Mouse (Mus musculus): ENCODE data around the gene Ankmy1.

DNA sequence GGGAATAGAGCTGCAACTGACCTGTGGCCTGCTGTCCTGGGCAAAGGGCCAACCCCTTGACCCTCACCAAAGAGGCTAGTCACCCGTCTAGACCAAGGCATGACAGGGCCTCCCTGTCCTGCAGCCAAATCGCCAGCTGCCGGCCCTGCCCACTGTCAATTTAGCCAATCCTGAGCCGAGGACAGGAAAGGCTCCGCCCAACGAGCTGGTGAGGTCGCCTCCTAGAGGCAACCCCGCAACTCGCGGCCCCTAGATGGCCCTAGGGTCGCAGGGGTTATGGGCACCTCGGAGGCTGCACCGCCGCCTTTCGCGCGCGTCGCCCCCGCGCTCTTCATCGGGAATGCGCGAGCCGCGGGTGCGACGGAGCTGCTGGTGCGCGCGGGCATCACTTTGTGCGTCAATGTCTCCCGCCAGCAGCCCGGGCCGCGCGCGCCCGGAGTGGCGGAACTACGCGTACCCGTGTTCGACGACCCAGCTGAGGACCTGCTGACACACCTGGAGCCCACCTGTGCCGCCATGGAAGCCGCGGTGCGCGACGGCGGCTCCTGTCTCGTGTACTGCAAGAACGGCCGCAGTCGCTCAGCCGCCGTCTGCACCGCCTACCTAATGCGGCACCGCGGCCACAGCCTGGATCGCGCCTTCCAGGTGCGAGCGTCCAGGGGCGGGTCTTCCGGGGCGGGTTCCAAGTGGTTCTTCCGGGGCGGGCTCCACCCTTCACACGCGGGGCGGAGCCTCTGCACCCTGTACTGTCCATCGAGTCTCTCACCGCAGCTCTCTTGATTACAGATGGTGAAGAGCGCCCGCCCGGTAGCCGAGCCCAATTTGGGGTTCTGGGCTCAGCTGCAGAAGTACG lies 4.3 kb upstream of the Ankmy1 start, which contains the start of gene Dusp28:
- TF ChIP-seq CTCF (IDR thresholded peaks at IDR 0.05; ENCODE audit: control insufficient read depth, insufficient read depth, insufficient read length) (peak; percentile 55), MYOD1 (IDR thresholded peaks at IDR 0.05; ENCODE audit: control insufficient read depth, insufficient read length, low read depth) (peak; percentile 6), FOSL1 (IDR thresholded peaks at IDR 0.05; ENCODE audit: insufficient read depth, low read length, poor library complexity, severe bottlenecking) (no peak), MYOG (IDR thresholded peaks at IDR 0.05; ENCODE audit: control insufficient read depth, extremely low read depth, insufficient read length) (no peak), USF1 (IDR thresholded peaks at IDR 0.05; ENCODE audit: low read depth) (no peak), CEBPB (IDR thresholded peaks at IDR 0.05; ENCODE audit: low read depth) (no peak)
